Mouse (Mus musculus) megakaryocyte, embryonic 14.5 days (primary cell): ENCODE data around the gene Hist1h1c. TPM values are rescaled to one million over a fixed set of nuclear protein-coding genes. Genes with fewer than 3 reads are reported as not detected.
"Not testable (repeated sequence)": the region's sequence is repeated elsewhere in the genome, so short reads cannot be mapped to it uniquely, and the experiment has no call there.

ENCODE experiments used
- H3K27me3 ChIP-seq: replicated peaks from 2 replicates; pipeline ENCODE3; 2012; ENCODE audit warnings: inconsistent platforms
- H3K36me3 ChIP-seq: replicated peaks from 2 replicates; pipeline ENCODE3; 2012; ENCODE audit warnings: low read length, inconsistent platforms, mixed read lengths
- H3K4me1 ChIP-seq: 2 replicates; pipeline ENCODE4 v1.6.1; 2012; ENCODE audit warnings: inconsistent platforms
- H3K4me3 ChIP-seq: replicated peaks from 2 replicates; pipeline ENCODE3; 2012; ENCODE audit warnings: moderate library complexity, mild to moderate bottlenecking, inconsistent platforms
- H3K9me3 ChIP-seq: 2 replicates; pipeline ENCODE4 v1.6.1; 2012; ENCODE audit warnings: inconsistent platforms
- FLI1 ChIP-seq: IDR thresholded peaks from 2 replicates; pipeline ENCODE4 v1.6.1; 2012; ENCODE audit warnings: low read length, inconsistent platforms, mixed read lengths
- GATA1 ChIP-seq: IDR thresholded peaks from 3 replicates; pipeline ENCODE4 v1.6.1; 2012; ENCODE audit warnings: mixed read lengths, low read length, inconsistent platforms, borderline replicate concordance
- polyA plus RNA-seq: library from polyadenylated mRNA; stranded (reverse); fragments of >175 nt; gene quantifications from 2 replicates; pipeline ENCODE4 v1.2.3, GENCODE M21; 2012; ENCODE audit warnings: low replicate concordance; ENCODE audit not compliant: insufficient read depth

Gene Hist1h1c
- polyA plus RNA-seq, 1 experiment, result 402 TPM

DNA sequence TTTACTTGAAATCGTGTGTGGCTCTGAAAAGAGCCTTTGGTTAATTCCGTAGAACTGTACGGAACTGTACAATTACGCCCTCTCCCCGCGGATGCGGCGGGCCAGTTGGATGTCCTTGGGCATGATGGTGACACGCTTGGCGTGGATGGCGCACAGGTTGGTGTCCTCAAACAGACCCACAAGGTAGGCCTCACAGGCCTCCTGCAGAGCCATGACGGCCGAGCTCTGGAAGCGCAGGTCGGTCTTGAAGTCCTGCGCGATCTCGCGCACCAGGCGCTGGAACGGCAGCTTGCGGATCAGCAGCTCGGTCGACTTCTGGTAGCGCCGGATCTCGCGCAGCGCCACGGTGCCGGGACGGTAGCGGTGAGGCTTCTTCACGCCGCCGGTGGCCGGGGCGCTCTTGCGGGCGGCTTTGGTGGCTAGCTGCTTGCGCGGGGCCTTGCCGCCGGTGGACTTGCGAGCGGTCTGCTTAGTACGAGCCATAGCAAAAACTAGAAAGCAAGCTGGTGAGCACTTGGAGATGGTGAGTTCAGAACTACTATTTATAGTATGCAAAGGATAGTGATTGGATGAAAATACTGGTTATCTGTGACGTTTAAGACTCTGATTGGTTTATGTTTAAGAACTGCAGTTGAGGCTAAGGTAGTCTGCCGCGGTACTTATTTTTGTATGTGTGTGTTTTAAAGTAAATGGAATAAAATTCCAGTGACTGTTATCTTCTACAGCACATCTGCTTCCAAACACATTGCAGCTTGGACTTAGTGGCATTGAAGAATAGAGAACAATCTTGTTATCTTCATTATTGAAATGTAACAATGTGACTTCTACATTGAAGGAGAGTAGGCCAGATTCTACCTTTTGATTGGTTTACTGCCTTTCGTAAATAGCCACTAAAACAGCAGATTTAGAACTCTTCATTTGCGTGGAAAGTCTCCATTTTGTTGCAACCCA is 23.5 kb downstream of the Hist1h1c start, which contains the start of gene Hist1h3a:
Hist1h3a (minus strand) TSS at position 516 of the 951 bp plus-strand sequence.
- TF ChIP-seq GATA1, result peak; percentile 11; the same call in 1 of the 3 replicates
- not testable (repeated sequence) for H3K27me3 ChIP-seq, H3K9me3 ChIP-seq, H3K36me3 ChIP-seq
- Histone ChIP-seq H3K4me1 (peaks cover 67% of the 10 kb centered on the region), H3K4me3 (peak within 1 kb of the TSS; percentile 92)

DNA sequence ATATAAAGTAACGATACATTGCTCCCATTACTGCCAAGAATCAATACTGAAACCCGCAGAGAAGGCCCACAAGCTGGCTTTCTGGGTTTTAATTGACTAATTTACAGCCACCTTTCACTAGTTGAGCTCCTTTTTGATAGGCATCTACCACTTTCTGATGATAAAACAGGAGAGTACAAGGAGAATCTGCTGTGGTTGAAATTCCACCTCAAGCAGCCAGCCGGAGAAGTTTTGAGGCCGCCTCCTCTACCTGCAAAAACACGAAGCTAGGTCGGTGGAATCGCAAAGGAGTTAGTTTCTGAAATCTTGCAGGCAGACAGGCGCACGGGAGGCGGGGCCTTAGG is 24.6 kb downstream of the Hist1h1c start:
- Histone ChIP-seq H3K36me3 (no peaks in the 10 kb centered on the region), H3K9me3 (no peaks in the 10 kb centered on the region), H3K27me3 (no peaks in the 10 kb centered on the region), H3K4me1 (peaks cover 63% of the 10 kb centered on the region), H3K4me3 (peak overlapping the region; percentile 89)
- no peak for TF ChIP-seq GATA1
- no peak for TF ChIP-seq FLI1

DNA sequence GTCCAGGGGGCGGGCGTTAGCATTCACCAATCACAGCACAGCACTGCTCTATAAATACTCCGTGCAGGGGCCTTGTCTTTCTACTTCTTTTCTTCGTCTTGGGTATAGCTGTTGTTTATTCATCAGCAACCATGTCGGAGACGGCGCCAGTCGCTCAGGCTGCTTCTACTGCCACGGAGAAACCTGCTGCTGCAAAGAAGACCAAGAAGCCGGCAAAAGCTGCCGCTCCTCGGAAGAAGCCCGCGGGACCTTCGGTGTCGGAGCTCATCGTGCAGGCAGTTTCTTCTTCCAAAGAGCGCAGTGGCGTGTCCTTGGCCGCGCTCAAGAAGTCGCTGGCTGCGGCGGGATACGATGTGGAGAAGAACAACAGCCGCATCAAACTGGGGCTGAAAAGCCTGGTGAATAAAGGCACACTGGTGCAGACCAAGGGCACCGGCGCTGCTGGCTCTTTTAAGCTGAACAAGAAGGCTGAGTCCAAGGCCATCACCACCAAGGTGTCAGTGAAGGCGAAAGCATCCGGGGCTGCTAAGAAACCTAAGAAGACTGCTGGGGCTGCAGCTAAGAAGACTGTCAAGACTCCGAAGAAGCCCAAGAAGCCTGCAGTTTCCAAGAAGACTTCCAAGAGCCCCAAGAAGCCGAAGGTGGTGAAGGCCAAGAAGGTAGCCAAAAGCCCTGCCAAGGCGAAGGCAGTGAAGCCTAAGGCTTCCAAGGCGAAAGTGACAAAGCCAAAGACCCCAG is 25.1 kb downstream of the Hist1h1c start, which contains the start of gene Hist1h1a:
Hist1h1a (plus strand) TSS at position 81 of the 738 bp plus-strand sequence.
- Histone ChIP-seq H3K4me1 (peaks cover 66% of the 10 kb centered on the region), H3K4me3 (peak within 1 kb of the TSS; percentile 89), H3K27me3 (no peaks in the 10 kb centered on the region), H3K36me3 (no peaks in the 10 kb centered on the region), H3K9me3 (no peaks in the 10 kb centered on the region)
- TF ChIP-seq GATA1 (no peak), FLI1 (no peak)

DNA sequence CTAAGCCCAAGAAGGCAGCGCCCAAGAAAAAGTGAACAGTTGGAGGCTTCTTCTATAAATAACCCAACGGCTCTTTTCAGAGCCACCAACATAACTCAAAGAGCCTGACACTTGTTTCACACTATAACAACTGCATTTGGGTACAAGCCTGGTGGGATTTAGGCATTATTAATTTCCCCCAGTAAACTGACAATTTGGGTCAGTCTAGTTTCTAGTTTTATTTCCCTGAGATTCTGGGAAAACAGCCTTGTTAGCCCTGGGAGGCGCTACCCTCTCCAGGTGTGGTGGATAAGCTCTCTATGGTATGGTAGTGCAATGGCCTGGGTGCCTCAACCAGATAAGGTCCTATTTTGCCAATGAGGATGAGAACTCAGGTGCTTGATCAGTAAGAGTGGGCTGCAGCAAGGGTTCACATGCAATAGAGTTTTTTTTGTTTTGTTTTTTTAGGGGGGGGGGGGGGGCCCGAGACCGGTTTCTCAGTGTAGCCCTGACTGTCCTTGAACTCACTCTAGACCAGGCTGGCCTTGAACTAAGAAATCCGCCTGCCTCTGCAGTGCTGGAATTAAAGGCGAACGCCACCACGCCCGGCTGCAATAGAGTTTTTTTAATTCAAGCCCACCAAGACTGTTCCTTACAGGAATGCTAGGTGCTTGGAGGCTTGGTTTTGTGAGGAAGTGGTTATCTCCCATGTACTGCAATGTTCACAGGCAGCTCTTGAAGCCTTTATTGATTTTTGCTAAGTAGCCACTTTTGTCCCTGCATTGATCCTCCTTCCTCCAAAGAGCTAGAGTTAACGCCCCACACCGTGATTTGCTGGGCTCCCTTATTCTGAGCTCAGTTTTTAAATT is 25.9 kb downstream of the Hist1h1c start:
- Histone ChIP-seq H3K4me1 (peaks cover 63% of the 10 kb centered on the region), H3K9me3 (no peaks in the 10 kb centered on the region), H3K4me3 (peak overlapping the region; percentile 89), H3K27me3 (no peaks in the 10 kb centered on the region), H3K36me3 (no peaks in the 10 kb centered on the region)
- TF ChIP-seq FLI1 (no peak), GATA1 (no peak)

DNA sequence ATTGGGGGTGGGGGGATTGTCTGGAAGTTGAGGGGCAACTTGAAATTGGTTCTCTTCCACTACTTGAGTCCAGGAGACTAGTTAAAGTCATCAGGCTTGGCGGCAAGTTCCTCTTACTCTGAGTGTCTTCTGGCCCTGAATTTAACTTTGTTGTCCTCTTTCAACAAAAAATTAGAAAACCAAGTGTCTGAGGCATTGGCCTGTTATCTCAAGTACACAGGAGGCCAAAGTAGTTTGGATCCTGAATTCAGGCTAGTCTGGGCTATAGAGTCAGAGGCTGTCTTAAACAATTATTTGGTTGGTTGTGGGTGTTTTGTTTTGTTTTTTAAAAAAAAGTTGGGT is 26.5 kb downstream of the Hist1h1c start:
- no peaks in the 10 kb centered on the region for H3K9me3 ChIP-seq
- H3K4me3 ChIP-seq, result no peak overlapping the region
- H3K4me1 ChIP-seq, result peaks cover 60% of the 10 kb centered on the region
- H3K27me3 ChIP-seq, result no peaks in the 10 kb centered on the region
- no peaks in the 10 kb centered on the region for H3K36me3 ChIP-seq
- TF ChIP-seq FLI1 (no peak), GATA1 (no peak)

DNA sequence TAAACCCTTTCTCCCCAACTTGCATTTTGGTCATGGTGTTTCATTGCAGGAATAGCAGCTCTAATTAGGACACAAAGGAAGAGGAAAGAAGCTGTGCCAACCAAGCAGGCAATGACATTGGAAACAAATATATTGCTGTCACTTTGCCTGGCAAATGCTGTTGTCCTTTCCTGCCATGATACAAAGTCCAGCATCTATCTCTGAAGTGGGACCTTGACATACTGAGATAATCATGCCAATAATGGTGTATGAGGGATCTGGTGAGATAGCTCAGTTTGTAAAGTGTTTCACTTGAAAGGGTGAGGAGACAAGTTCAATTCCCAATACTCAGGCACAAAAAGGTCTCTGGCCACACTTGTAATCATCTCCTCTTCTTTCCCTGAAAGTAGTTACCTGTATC is 28.2 kb downstream of the Hist1h1c start:
- H3K4me1 ChIP-seq, result peaks cover 54% of the 10 kb centered on the region
- no peak overlapping the region for H3K4me3 ChIP-seq
- H3K27me3 ChIP-seq, result no peaks in the 10 kb centered on the region
- H3K36me3 ChIP-seq, result no peaks in the 10 kb centered on the region
- TF ChIP-seq FLI1, result no peak
- no peak for TF ChIP-seq GATA1
- no peaks in the 10 kb centered on the region for H3K9me3 ChIP-seq

DNA sequence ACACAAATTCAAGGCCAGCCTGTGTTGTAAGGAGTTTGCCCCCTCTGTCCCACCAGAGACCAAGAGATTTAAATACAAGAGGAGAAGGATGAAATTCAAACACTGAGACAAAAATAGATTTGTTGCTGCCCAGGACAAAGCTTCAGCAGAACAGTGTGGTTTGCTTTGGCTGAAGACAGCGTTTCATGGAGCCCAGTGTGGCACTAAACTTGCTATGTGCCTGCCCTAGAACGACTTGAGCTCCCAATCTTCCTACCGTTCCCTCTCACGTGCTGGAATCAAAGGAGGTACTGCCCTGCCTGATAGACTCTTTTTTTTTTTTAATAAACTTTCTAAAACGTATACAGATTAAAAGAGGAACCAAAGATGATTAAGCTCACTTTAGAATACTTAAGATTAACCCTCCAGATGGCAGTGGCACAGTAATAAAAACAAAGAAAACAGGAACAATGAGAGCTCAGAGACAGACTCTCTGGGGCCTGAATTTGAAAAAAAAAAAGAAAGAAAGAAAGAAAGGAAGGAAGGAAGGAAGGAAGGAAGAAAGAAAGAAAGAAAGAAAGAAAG is 30.3 kb downstream of the Hist1h1c start:
- no peaks in the 10 kb centered on the region for H3K36me3 ChIP-seq
- H3K9me3 ChIP-seq, result no peaks in the 10 kb centered on the region
- H3K4me3 ChIP-seq, result peak overlapping the region; percentile 8
- peaks cover 36% of the 10 kb centered on the region for H3K4me1 ChIP-seq
- H3K27me3 ChIP-seq, result no peaks in the 10 kb centered on the region
- no peak for TF ChIP-seq GATA1
- TF ChIP-seq FLI1, result no peak

DNA sequence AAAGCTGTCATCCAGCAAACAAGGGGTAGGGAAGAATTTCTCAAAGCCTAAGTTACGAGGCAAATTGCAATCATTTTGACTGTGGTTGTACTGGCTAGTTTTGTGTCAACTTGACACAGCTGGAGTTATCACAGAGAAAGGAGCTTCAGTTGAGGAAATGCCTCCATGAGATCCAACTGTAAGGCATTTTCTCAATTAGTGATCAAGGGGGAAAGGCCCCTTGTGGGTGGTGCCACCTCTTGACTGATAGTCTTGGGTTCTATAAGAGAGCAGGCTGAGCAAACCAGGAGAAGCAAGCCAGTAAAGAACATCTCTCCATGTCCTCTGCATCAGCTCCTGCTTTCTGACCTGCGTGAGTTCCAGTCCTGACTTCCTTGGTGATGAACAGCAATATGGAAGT is 31.0 kb downstream of the Hist1h1c start, which contains the start of gene Trim38:
Trim38 (plus strand) TSS at position 301 of the 400 bp plus-strand sequence.
- not testable (repeated sequence) for H3K9me3 ChIP-seq, H3K27me3 ChIP-seq, H3K36me3 ChIP-seq
- Histone ChIP-seq H3K4me3 (peak within 1 kb of the TSS; percentile 8), H3K4me1 (peaks cover 29% of the 10 kb centered on the region)

DNA sequence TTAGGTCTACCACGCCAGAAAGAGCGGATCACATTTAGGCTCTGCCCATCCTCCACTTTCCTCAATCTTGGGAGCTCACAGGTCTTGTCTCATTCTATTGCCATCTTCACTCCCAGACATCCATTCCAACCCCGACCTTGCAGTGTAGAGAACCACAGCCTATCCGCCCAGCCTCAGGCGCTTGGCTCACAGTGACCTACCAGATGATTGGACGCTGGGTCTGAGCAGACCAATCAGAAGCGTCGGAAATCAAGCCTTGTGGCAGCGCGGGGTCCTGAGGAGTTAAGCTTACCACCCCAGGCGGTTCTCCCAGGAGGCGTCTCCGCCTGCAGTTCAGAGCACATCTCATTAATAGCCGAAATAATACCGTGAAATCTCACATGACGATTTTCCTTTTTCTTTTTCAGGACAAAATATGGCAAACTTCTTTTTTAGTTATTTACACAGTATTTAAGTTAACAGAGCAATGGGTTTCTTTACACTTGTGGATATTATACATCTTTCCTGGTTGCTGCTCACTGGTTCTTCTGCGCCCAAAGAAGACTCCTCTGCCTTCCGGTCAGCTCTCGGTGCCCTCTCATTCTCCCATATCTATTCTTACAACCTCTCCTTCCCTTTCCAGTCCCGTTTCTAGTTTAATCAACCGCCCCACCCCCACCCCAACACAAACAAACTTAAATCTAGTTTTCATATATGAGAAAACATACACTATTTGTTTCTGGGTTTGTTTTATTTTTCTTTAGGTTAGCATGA is 34.1 kb downstream of the Hist1h1c start:
- Histone ChIP-seq H3K9me3 (no peaks in the 10 kb centered on the region), H3K27me3 (no peaks in the 10 kb centered on the region), H3K4me3 (no peak overlapping the region), H3K4me1 (peaks cover 22% of the 10 kb centered on the region), H3K36me3 (no peaks in the 10 kb centered on the region)
- TF ChIP-seq FLI1, result no peak
- no peak for TF ChIP-seq GATA1
